Mouse (Mus musculus): ENCODE measurements at regions not wholly inside any gene's neighbourhood (a gene's known extent, or its start where the extent isn't known, plus 50 kb on each side); places are given as distances from the start of the nearest gene placed in this dataset.

GRCm38 (mm10) chr3:51169150-51169925 lies 54.9 kb upstream of the Noct start:
- no peak for TF ChIP-seq POLR2AphosphoS5 (IDR thresholded peaks at IDR 0.05; ENCODE audit: insufficient replicate concordance, low read depth, low read length)
- no peak for TF ChIP-seq CTCF (IDR thresholded peaks at IDR 0.05; ENCODE audit: low read depth, low read length)
- TF ChIP-seq GATA2 (IDR thresholded peaks at IDR 0.05; ENCODE audit: borderline replicate concordance, low read depth, low read length) = no peak
- TF ChIP-seq TAL1 (conservative IDR thresholded peaks at IDR 0.05; ENCODE audit: low read depth, low read length) = no peak
